Mouse (Mus musculus) neural tube, embryonic 14.5 days (tissue): Measurements from ENCODE around the gene Kcnj14. TPM values are rescaled to one million over a fixed set of nuclear protein-coding genes. Genes with fewer than 3 reads are reported as not detected.

ENCODE experiments used
- ATAC-seq: fragments of 200-750 bp; cut with Nextera tagmentation; 2 replicates; pipeline ENCODE4 v1.8.0; 2017; ENCODE audit warnings: low read depth, mild to moderate bottlenecking, moderate TSS enrichment, moderate library complexity
- H3K27ac ChIP-seq: fragments of 300-500 bp; sonication (generic); 2 replicates; pipeline ENCODE4 v1.5.1; 2014; ENCODE audit warnings: low read depth, mild to moderate bottlenecking, control low read depth, low read length, moderate library complexity, mixed read lengths
- H3K27me3 ChIP-seq: fragments of 300-500 bp; sonication (generic); 2 replicates; pipeline ENCODE4 v1.6.1; 2014; ENCODE audit warnings: low read length; ENCODE audit not compliant: control insufficient read depth, insufficient read depth
- H3K36me3 ChIP-seq: fragments of 300-500 bp; sonication (generic); 2 replicates; pipeline ENCODE4 v1.6.1; 2014; ENCODE audit warnings: low read length, mixed read lengths; ENCODE audit not compliant: control insufficient read depth, insufficient read depth
- H3K4me1 ChIP-seq: fragments of 300-500 bp; sonication (generic); 2 replicates; pipeline ENCODE4 v1.6.1; 2014; ENCODE audit warnings: low read length; ENCODE audit not compliant: control insufficient read depth, insufficient read depth
- H3K4me2 ChIP-seq: fragments of 300-500 bp; sonication (generic); 2 replicates; pipeline ENCODE4 v1.6.1; 2014; ENCODE audit warnings: mild to moderate bottlenecking, low read depth, low read length, control low read depth
- H3K4me3 ChIP-seq: fragments of 300-500 bp; sonication (generic); 2 replicates; pipeline ENCODE4 v1.5.1; 2014; ENCODE audit warnings: low read depth, low read length, control low read depth, mixed read lengths
- H3K9ac ChIP-seq: fragments of 300-500 bp; sonication (generic); replicated peaks from 2 replicates; pipeline ENCODE4 v1.6.1; 2014; ENCODE audit warnings: low read depth, mild to moderate bottlenecking, control low read depth, low read length, mixed read lengths
- H3K9me3 ChIP-seq: fragments of 300-500 bp; sonication (generic); 2 replicates; pipeline ENCODE4 v1.6.1; 2016; ENCODE audit warnings: low read length; ENCODE audit not compliant: control insufficient read depth
- WGBS: fragments of 180-500 bp; shearing (Covaris S2); extraction: QIAGEN DNeasy Blood & Tissue Kit; methylation state at CpG from one replicate; pipeline ENCODE4 v1.1.7; 2014; 5-methylcytosine and 5-hydroxymethylcytosine counted together
- polyA plus RNA-seq: library from polyadenylated mRNA; unstranded; fragments of >200 nt; fragmentation: Nextera tagmentation; extraction: Ambion mirVana; gene quantifications from 2 replicates; pipeline ENCODE4 v1.2.1, GENCODE M21; 2014

The Kcnj14 gene
- polyA plus RNA-seq, 1 experiment from 2014 or later: 1.1 TPM

GRCm38 (mm10) chr7:45819843-45820242 is 4.7 kb downstream of the Kcnj14 start:
- 10% methylated on average over 25 of the region's 25 CpGs for WGBS
- Histone ChIP-seq H3K27ac (no peak overlapping the region), H3K27me3 (no peaks in the 10 kb centered on the region), H3K4me2 (no peak overlapping the region; the same call in 1 of the 2 replicates), H3K9me3 (no peaks in the 10 kb centered on the region), H3K4me3 (no peak overlapping the region), H3K36me3 (peaks cover under 1% of the 10 kb centered on the region; the same call in 1 of the 2 replicates), H3K4me1 (peaks cover 7% of the 10 kb centered on the region; the same call in 1 of the 2 replicates), H3K9ac (no peak overlapping the region)
- ATAC-seq: no peak

- no peak overlapping the region for H3K9ac ChIP-seq
- H3K27ac ChIP-seq: no peak overlapping the region
- no peaks in the 10 kb centered on the region for H3K27me3 ChIP-seq
- H3K4me2 ChIP-seq: no peak overlapping the region
- no peak for ATAC-seq
- peaks cover 19% of the 10 kb centered on the region for H3K36me3 ChIP-seq
- WGBS: 75% methylated on average over 2 of the region's 2 CpGs
- no peak overlapping the region for H3K4me3 ChIP-seq
- no peaks in the 10 kb centered on the region for H3K9me3 ChIP-seq
- peaks cover 23% of the 10 kb centered on the region for H3K4me1 ChIP-seq
These were observed 8.6 kb downstream of the Kcnj14 start for GRCm38 (mm10) chr7:45815984-45816351.

GRCm38 (mm10) chr7:45815323-45815983 is 9.1 kb downstream of the Kcnj14 start:
- H3K9ac ChIP-seq: no peak overlapping the region
- 0 out of 2 replicates have a peak overlapping the region, but pooled peaks have one; percentile 4 for H3K4me3 ChIP-seq
- no peaks in the 10 kb centered on the region for H3K27me3 ChIP-seq
- peaks cover 23% of the 10 kb centered on the region for H3K4me1 ChIP-seq
- peak overlapping the region; percentile 59 for H3K4me2 ChIP-seq
- H3K36me3 ChIP-seq: peaks cover 24% of the 10 kb centered on the region
- H3K27ac ChIP-seq: peak overlapping the region; percentile 61
- ATAC-seq: no peak
- 46% methylated on average over 10 of the region's 10 CpGs for WGBS
- no peaks in the 10 kb centered on the region for H3K9me3 ChIP-seq

- peak overlapping the region; percentile 61 for H3K27ac ChIP-seq
- H3K27me3 ChIP-seq: no peaks in the 10 kb centered on the region
- peaks cover 30% of the 10 kb centered on the region for H3K36me3 ChIP-seq
- WGBS: 5% methylated on average over 5 of the region's 5 CpGs
- 0 out of 2 replicates have a peak overlapping the region, but pooled peaks have one; percentile 8 for H3K9ac ChIP-seq
- peaks cover 23% of the 10 kb centered on the region for H3K4me1 ChIP-seq
- H3K9me3 ChIP-seq: no peaks in the 10 kb centered on the region
- no peak for ATAC-seq
- H3K4me2 ChIP-seq: peak overlapping the region; percentile 59
- peak overlapping the region; percentile 23 for H3K4me3 ChIP-seq
These were observed 9.7 kb downstream of the Kcnj14 start for GRCm38 (mm10) chr7:45814841-45815240.

GRCm38 (mm10) chr7:45813787-45814779 is 10.5 kb downstream of the Kcnj14 start, which contains the start of gene Cyth2:
Gene Cyth2, minus strand, starts transcription at chr7:45814581.
- no peaks in the 10 kb centered on the region for H3K27me3 ChIP-seq
- under 1% methylated on average over 79 of the region's 92 CpGs for WGBS
- no peaks in the 10 kb centered on the region for H3K9me3 ChIP-seq
- peaks cover 38% of the 10 kb centered on the region for H3K36me3 ChIP-seq
- H3K27ac ChIP-seq: peak within 1 kb of the TSS; percentile 100
- H3K4me2 ChIP-seq: peak within 1 kb of the TSS; percentile 95
- H3K9ac ChIP-seq: peak within 1 kb of the TSS; percentile 99
- peak within 1 kb of the TSS; percentile 96 for H3K4me3 ChIP-seq
- ATAC-seq: peak; percentile 98
- H3K4me1 ChIP-seq: peaks cover 23% of the 10 kb centered on the region

- peak overlapping the region; percentile 96 for H3K4me3 ChIP-seq
- 89% methylated on average over 8 of the region's 8 CpGs for WGBS
- H3K27me3 ChIP-seq: no peaks in the 10 kb centered on the region
- peaks cover 49% of the 10 kb centered on the region for H3K36me3 ChIP-seq
- H3K4me2 ChIP-seq: peak overlapping the region; percentile 95
- ATAC-seq: no peak
- no peaks in the 10 kb centered on the region for H3K9me3 ChIP-seq
- H3K9ac ChIP-seq: peak overlapping the region; percentile 99
- H3K4me1 ChIP-seq: peaks cover 23% of the 10 kb centered on the region
- no peak overlapping the region for H3K27ac ChIP-seq
These were observed 11.7 kb downstream of the Kcnj14 start for GRCm38 (mm10) chr7:45812921-45813320.

GRCm38 (mm10) chr7:45809276-45810075 is 15.1 kb downstream of the Kcnj14 start:
- Histone ChIP-seq H3K36me3 (peaks cover 71% of the 10 kb centered on the region), H3K4me1 (peaks cover 13% of the 10 kb centered on the region), H3K27ac (no peak overlapping the region), H3K9ac (no peak overlapping the region), H3K27me3 (no peaks in the 10 kb centered on the region), H3K4me3 (no peak overlapping the region), H3K9me3 (no peaks in the 10 kb centered on the region), H3K4me2 (no peak overlapping the region)
- 83% methylated on average over 14 of the region's 14 CpGs for WGBS
- no peak for ATAC-seq

GRCm38 (mm10) chr7:45808471-45808870 is 16.1 kb downstream of the Kcnj14 start:
- Histone ChIP-seq H3K4me2 (no peak overlapping the region), H3K9me3 (no peaks in the 10 kb centered on the region), H3K4me1 (peaks cover 13% of the 10 kb centered on the region), H3K27me3 (no peaks in the 10 kb centered on the region), H3K36me3 (peaks cover 79% of the 10 kb centered on the region), H3K27ac (no peak overlapping the region), H3K9ac (no peak overlapping the region), H3K4me3 (no peak overlapping the region)
- ATAC-seq: no peak
- WGBS: 49% methylated on average over 10 of the region's 11 CpGs
